Mouse (Mus musculus) mature B cell (primary cell): ENCODE results near the gene Dalrd3.

ENCODE experiments used
- in situ Hi-C: fragments of 300-500 bp; cut with MboI; formaldehyde crosslinking; loops from 2 replicates; pipeline ENCODE4 v1.14.3; 2019

Gene Dalrd3

GRCm38 (mm10) chr9:108569381-108570206 lies at the start of gene Dalrd3:
Gene Dalrd3, plus strand, starts transcription at chr9:108569886.
- in situ Hi-C loops: no loop called here

- in situ Hi-C loops: no loop called here
Measured at GRCm38 (mm10) chr9:108521604-108522003, 48.1 kb upstream of the Dalrd3 start.

DNA sequence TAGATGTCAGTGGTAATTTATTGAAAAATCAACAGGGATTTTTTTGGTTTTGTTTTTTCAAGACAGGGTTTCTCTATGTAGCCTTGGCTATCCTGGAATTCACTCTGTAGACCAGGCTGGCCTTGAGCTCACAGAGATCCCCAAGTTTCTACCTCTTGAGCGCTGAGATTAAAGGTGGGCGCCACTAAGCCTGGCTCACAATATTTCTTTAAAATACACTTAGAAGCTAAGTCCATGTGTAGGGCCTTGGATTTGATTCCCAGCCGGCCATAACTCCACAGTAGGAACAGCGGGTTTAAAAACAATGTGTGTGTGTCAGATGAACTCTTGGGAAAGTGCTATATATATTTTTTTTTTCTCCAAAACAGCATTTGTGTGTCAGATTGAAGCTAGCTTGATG lies 46.3 kb upstream of the Dalrd3 start:
- in situ Hi-C loops: no loop called here

DNA sequence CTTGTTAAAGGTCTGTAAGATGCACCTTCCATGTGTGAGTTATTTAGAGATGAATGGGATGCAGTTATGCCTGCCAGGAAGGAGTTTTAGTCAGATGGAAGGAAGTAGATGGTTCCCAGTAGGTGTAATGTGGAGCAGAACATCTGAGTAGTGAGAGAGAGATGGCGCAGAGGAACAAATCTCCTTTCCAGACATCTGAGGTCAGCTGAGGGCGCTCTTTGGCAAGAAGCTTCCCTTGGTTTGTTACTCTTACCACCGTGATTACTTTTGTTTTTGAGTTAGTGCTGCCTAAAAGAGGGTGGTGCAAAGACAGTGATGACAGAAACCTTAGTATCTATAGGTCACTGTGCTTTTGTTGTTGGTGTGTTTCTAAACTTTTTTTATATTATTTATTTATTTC lies 44.3 kb upstream of the Dalrd3 start:
- in situ Hi-C loops: no loop called here

DNA sequence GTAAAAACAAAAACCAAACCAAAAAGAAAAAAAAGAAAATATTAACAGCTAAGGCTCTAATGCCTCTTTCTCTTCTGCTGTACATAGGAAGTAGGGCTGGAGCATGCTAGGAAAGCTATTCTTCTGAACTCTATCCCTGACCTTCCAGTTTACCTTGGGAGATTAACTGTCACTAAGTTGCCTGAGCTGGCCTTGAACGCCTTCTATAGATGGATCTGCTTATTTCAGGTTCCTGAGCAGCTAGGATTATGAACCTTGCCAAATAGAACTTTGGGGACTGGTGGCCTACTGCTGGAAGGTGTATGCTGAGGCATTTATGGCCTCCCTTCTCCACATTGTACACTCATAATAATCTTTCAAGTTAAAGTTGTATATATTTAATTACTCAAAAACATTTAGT lies 38.7 kb upstream of the Dalrd3 start:
- in situ Hi-C loops: no loop called here

- in situ Hi-C loops: no loop called here
Measured at GRCm38 (mm10) chr9:108531496-108531895, 38.2 kb upstream of the Dalrd3 start.

DNA sequence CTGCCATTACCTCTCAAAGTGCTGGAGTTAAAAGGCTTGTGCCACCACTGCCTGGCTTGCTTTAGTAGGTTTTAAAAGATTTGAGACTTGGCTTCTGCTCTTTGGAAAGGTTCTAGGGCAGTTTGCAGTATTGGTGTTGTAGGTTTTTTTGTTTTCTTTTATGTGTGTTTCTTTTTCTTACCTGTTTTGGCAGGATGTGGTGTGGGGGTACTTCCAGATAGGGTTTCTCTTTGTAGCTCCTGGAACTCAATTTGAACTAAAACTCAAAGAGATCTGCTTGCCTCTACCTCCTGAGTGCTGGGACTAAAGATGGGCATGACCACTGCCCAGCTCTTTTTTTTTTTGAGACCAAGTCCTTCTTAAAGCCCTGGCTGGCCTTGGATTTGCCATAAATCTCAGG lies 28.8 kb upstream of the Dalrd3 start:
- in situ Hi-C loops: no loop called here

GRCm38 (mm10) chr9:108545986-108546385 lies 23.7 kb upstream of the Dalrd3 start:
- in situ Hi-C loops: no loop called here

DNA sequence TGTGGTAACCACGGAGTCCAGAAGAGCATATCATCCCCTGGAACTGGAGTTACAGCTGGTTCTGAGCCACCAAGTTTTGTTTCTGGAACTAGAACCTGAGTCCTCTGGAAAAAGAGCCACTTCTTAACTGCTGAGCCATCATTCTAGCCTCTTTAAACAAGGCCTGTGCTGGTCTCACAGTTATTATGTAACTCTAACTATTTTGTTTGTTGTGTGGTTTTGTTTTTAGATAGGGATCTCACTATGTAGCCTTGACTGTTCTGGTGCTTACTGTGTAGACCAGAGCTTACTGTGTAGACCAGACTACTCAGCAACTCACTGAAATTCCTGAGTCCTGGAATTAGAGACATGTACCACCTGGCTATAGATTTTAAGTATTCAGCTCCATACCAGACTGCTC lies 22.8 kb upstream of the Dalrd3 start:
- in situ Hi-C loops: no loop called here

- in situ Hi-C loops: no loop called here
Measured at GRCm38 (mm10) chr9:108559169-108559568, 10.5 kb upstream of the Dalrd3 start.

- in situ Hi-C loops: no loop called here
Measured at GRCm38 (mm10) chr9:108560227-108560841, 9.4 kb upstream of the Dalrd3 start, which contains the start of gene Impdh2. Gene Impdh2, plus strand, starts transcription at chr9:108560286.

GRCm38 (mm10) chr9:108563671-108564070 lies 6.0 kb upstream of the Dalrd3 start:
- in situ Hi-C loops: no loop called here

GRCm38 (mm10) chr9:108564131-108564530 lies 5.6 kb upstream of the Dalrd3 start:
- in situ Hi-C loops: no loop called here

DNA sequence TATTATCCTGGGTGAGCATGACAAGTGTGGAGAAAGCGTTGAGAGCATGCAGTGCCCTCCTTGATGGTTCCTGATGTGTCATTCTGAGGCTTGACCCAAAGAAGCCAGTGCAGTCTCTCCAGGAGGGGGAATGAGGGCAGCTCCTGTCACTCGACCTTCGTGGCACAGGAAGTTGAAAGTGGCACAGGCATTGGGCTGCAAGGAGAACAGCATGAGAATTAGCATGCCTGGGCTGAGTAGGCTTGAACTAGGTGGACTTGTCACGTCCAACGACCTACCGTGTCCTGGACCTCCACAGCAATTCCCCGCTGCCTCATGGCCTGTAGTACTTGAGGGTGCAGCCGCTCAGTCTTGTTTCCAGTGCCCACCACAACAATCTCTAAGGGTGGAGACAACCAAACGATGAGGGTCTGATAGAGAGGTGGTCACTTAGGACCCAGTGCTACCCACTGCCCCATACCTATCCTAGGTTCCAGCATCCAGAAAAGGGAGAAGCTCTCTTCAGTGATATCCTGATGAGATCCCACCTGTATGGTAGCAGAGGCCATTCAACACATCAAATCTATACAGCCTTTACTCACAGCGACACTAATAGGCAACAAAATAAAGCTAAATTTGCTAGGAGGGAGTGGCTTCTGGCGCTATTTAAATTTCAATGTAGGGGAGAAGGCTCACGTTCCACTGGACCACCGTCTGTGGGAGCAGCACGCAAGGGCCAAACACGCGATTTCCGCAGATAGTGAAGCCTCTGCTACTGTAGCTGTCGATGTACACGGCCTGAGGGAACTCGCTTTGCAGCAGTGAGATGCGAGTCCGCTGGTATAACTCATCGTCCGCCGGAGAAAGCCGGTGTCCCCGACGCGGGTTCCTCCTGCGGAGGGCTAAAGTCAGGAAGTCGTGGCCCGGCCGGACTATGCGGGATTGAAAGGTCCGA lies 3.5 kb upstream of the Dalrd3 start:
- in situ Hi-C loops: no loop called here

GRCm38 (mm10) chr9:108566815-108567776 lies 2.6 kb upstream of the Dalrd3 start, which contains the start of gene Ndufaf3:
Gene Ndufaf3, minus strand, starts transcription at chr9:108567434.
- in situ Hi-C loops: no loop called here

DNA sequence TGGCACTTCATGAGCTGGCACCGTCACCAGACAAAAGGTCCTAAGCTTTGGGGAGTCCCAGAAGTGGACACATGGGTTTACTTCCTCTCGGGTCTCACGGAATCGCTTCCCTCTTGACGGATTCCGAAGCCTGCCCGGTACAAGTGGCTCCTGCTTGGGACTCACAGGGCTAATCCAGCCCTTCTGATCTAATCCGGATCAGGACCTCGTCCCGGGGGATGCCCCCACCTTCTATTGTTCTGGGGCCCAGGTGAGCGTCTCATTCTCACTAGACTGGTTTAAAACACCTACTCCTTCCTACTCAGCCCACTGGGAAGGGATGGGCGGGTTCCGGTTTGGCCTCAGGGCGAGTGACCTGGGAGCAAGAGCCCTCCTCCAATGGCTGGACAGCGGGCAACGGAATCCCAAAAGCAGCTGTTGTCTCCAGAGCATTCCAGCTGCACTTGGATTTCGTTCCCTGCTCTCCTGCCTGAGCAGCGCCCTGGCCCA lies 1.7 kb upstream of the Dalrd3 start:
- in situ Hi-C loops: no loop called here

GRCm38 (mm10) chr9:108568511-108568921 lies 1.2 kb upstream of the Dalrd3 start:
- in situ Hi-C loops: no loop called here

DNA sequence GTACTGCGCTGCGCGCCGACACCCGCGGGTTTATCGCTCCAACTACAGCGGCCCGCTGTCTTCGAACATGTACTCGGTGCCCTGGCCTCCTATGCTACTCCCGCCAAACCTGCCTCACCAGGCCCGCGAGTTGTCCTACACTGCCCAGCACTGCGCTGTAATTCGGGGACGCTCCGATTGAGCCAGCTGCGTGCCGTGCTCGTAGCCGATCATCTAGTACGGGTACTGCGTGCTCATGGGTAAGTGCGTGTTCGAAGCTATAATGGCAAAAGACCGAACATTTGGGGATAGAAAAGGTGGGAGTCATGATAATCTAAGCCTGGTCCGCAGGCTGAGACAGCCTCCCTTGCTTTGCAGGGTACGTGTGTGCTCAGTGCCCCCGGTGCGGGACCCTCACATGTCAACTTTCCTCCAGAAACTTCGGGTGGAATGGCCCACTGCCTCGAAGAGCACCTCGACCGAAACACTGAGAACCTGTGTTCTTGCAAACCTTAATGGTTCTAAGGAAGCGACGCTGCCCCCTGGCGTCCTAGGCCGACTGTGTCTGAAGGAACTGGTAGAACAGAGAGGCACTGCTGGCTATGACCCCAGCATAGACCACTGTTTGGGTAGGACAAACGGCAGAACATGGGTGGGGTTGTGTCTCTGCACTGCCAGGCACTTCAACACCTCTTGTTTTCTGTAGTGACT lies 666 bp downstream of the Dalrd3 start:
- in situ Hi-C loops: no loop called here

GRCm38 (mm10) chr9:108571401-108571973 lies 1.8 kb downstream of the Dalrd3 start:
- in situ Hi-C loops: no loop called here

GRCm38 (mm10) chr9:108572321-108572720 lies 2.6 kb downstream of the Dalrd3 start:
- in situ Hi-C loops: no loop called here
